Mouse (Mus musculus): ENCODE measurements at regions not wholly inside any gene's neighbourhood (a gene's known extent, or its start where the extent isn't known, plus 50 kb on each side); places are given as distances from the start of the nearest gene placed in this dataset.

- ATAC-seq (ENCODE audit: low read depth) = no peak
- no peaks in the 10 kb centered on the region for H3K27me3 ChIP-seq
- H3K4me1 ChIP-seq (replicated peaks) = no peaks in the 10 kb centered on the region; the same call in 1 of the 2 replicates
- no peak overlapping the region for H3K27ac ChIP-seq (replicated peaks)
- no peaks in the 10 kb centered on the region for H3K36me3 ChIP-seq
- H3K9ac ChIP-seq = no peak overlapping the region
- H3K4me3 ChIP-seq = no peak overlapping the region
- no peak overlapping the region for H3K4me2 ChIP-seq
- WGBS = 45% methylated on average over 8 of the region's 8 CpGs
- H3K9me3 ChIP-seq = no peaks in the 10 kb centered on the region
Observed at GRCm38 (mm10) chr5:45065917-45066699, 266.6 kb upstream of the Ldb2 start.

DNA sequence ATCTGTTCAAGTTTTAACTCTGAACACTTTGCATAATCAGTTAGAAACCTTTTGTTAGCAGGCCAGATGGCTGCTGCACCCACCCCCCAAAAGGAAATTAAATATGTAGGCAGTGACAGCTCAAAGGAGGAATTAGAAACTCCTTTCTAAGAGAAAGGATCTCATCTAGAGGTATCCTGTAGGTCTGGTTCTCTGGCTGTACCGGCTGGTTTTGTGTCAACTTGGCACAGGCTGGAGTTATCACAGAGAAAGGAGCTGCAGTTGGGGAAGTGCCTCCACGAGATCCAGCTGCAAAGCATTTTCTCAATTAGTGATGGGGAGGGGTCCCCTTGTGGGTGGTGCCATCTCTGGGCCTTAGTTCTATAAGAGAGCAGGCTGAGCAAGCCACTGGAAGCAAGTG is 263.1 kb upstream of the Ldb2 start:
- H3K27me3 ChIP-seq = no peaks in the 10 kb centered on the region
- ATAC-seq (ENCODE audit: low read depth) = no peak
- H3K9me3 ChIP-seq = no peaks in the 10 kb centered on the region
- H3K4me1 ChIP-seq (replicated peaks) = no peaks in the 10 kb centered on the region; the same call in 1 of the 2 replicates
- 26% methylated on average over 2 of the region's 2 CpGs for WGBS
- no peak overlapping the region for H3K27ac ChIP-seq (replicated peaks)
- H3K9ac ChIP-seq = no peak overlapping the region
- no peak overlapping the region for H3K4me3 ChIP-seq
- no peak overlapping the region for H3K4me2 ChIP-seq
- H3K36me3 ChIP-seq = no peaks in the 10 kb centered on the region

GRCm38 (mm10) chr5:45055276-45055959 is 255.9 kb upstream of the Ldb2 start:
- H3K36me3 ChIP-seq = no peaks in the 10 kb centered on the region
- ATAC-seq (ENCODE audit: low read depth) = no peak
- no peak overlapping the region for H3K4me2 ChIP-seq
- no peaks in the 10 kb centered on the region for H3K9me3 ChIP-seq
- no peak overlapping the region for H3K9ac ChIP-seq
- no peak overlapping the region for H3K27ac ChIP-seq (replicated peaks)
- H3K4me1 ChIP-seq (replicated peaks) = no peaks in the 10 kb centered on the region
- WGBS = 70% methylated on average over 4 of the region's 4 CpGs
- no peak overlapping the region for H3K4me3 ChIP-seq
- no peaks in the 10 kb centered on the region for H3K27me3 ChIP-seq

DNA sequence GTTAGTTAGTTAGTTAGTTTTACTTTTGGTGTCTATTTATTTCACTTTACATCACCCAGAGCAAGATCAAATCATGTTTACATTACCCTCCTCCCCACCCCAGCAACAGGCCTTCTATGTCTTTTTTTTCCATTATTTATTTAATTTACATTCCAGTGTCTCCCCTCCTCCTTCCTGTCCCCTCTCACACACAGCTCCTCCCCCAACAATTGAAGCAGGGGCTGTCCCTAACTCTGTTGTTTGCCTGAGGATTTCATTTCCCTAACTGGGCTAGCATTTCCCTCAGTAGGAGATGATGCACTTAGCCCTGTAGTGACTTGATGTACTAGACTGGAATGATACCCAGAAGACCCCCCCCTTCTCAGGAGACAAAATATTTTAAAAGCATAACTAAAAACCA is 249.9 kb upstream of the Ldb2 start:
- H3K27ac ChIP-seq (replicated peaks) = no peak overlapping the region
- H3K4me2 ChIP-seq = no peak overlapping the region
- no peak overlapping the region for H3K4me3 ChIP-seq
- H3K4me1 ChIP-seq (replicated peaks) = no peaks in the 10 kb centered on the region
- H3K27me3 ChIP-seq = no peaks in the 10 kb centered on the region
- no peaks in the 10 kb centered on the region for H3K36me3 ChIP-seq
- no peak overlapping the region for H3K9ac ChIP-seq
- H3K9me3 ChIP-seq = no peaks in the 10 kb centered on the region
- ATAC-seq (ENCODE audit: low read depth) = no peak

- no peaks in the 10 kb centered on the region for H3K27me3 ChIP-seq
- no peak overlapping the region for H3K4me3 ChIP-seq
- no peaks in the 10 kb centered on the region for H3K4me1 ChIP-seq (replicated peaks)
- no peaks in the 10 kb centered on the region for H3K9me3 ChIP-seq
- 75% methylated on average over 2 of the region's 2 CpGs for WGBS
- no peak overlapping the region for H3K27ac ChIP-seq (replicated peaks)
- no peak for ATAC-seq (ENCODE audit: low read depth)
- no peak overlapping the region for H3K9ac ChIP-seq
- H3K4me2 ChIP-seq = no peak overlapping the region
- H3K36me3 ChIP-seq = no peaks in the 10 kb centered on the region
Observed at GRCm38 (mm10) chr5:45042914-45043313, 243.4 kb upstream of the Ldb2 start.

DNA sequence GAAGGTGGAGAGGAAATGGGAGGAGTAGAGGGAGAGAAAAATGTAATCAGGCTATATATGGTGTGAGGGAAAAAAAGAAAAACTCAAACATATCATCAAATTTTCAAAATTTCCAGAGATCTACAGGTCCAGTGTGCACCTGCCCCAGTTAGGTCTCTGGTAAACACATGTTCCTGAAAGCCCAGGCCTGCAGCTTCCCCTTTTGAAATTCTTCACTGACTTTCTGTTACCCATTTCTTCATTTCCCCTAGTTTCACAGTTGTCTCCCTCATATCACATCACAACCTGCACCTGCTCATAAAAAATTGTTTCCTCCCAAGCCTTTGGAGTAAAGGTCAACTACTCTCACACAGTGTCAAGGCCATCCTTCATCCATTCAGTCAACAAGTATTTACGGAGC is 236.9 kb upstream of the Ldb2 start:
- Histone ChIP-seq H3K4me1 (replicated peaks) (no peaks in the 10 kb centered on the region), H3K9ac (no peak overlapping the region), H3K27ac (replicated peaks) (no peak overlapping the region), H3K4me2 (no peak overlapping the region), H3K27me3 (no peaks in the 10 kb centered on the region), H3K36me3 (no peaks in the 10 kb centered on the region), H3K9me3 (no peaks in the 10 kb centered on the region), H3K4me3 (no peak overlapping the region)
- 82% methylated on average over 1 of the region's 1 CpGs for WGBS
- ATAC-seq (ENCODE audit: low read depth) = no peak

DNA sequence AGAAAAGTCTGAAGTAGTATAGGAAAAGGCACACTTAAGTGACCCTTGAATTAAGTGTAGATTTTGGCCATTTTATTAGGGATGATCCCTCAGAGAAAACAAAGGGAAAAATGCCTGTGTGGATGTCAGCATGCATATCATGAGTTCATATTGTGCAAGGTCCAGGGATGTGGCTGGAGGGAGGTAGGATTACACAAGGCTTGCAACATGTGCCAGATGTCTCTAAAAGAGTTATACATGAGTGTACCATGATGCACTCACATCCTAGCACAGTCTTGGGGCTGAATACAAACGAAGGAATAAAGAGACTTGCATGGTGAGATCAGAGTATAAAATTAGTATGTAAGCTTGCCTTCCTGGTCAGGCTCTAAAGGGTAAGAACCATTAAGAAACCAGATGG is 233.7 kb upstream of the Ldb2 start:
- Histone ChIP-seq H3K4me1 (replicated peaks) (no peaks in the 10 kb centered on the region), H3K36me3 (no peaks in the 10 kb centered on the region), H3K4me2 (no peak overlapping the region), H3K9ac (no peak overlapping the region), H3K27me3 (no peaks in the 10 kb centered on the region), H3K9me3 (no peaks in the 10 kb centered on the region), H3K4me3 (no peak overlapping the region), H3K27ac (replicated peaks) (no peak overlapping the region)
- no peak for ATAC-seq (ENCODE audit: low read depth)
- 86% methylated on average over 1 of the region's 1 CpGs for WGBS

DNA sequence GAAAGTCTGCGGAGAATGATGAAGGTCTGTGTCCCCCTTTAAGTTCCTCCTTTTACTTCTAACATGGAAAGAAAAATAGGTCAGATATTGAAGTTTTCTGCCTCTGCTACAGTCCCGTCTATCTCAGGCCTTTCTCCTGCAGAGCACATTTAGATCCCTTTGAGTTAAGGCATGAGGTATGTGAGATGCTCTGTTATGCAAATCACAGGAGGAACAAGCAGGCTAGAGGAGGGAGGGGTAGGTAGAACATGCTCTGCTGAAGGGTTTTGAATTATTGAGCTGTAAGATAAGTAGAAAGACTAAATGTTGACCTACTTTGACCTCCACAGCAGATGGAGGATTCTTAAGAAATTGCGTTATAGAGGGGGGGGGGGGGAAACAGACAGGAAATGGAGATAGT is 228.4 kb upstream of the Ldb2 start:
- Histone ChIP-seq H3K9ac (no peak overlapping the region), H3K4me1 (replicated peaks) (no peaks in the 10 kb centered on the region), H3K27ac (replicated peaks) (no peak overlapping the region), H3K4me2 (no peak overlapping the region), H3K27me3 (no peaks in the 10 kb centered on the region), H3K4me3 (no peak overlapping the region), H3K9me3 (no peaks in the 10 kb centered on the region), H3K36me3 (no peaks in the 10 kb centered on the region)
- ATAC-seq (ENCODE audit: low read depth) = no peak
- WGBS = 27% methylated on average over 3 of the region's 3 CpGs

DNA sequence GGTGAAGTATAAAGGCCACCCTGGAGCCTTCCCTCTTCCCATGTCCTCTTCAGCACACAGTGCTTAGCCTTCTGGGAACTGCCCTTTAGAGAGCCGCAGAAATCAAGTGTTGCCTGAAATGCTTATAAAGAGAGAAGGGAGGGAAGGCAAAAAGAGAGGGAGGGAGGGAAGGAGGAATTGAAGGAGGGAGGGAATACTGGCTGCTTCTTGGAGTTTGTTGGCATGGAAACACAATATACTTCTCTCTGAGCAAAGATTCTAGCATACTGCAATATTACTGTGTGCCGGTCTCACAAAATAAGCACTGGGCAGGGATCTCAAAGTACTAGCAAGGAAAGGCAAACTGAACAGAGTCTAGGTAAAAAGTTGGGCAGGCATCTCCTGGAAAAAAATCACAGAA is 225.9 kb upstream of the Ldb2 start:
- Histone ChIP-seq H3K36me3 (no peaks in the 10 kb centered on the region), H3K4me3 (no peak overlapping the region), H3K27ac (replicated peaks) (no peak overlapping the region), H3K4me2 (no peak overlapping the region), H3K9me3 (no peaks in the 10 kb centered on the region), H3K9ac (no peak overlapping the region), H3K4me1 (replicated peaks) (no peaks in the 10 kb centered on the region), H3K27me3 (no peaks in the 10 kb centered on the region)
- ATAC-seq (ENCODE audit: low read depth) = no peak
- WGBS = 93% methylated on average over 2 of the region's 2 CpGs

DNA sequence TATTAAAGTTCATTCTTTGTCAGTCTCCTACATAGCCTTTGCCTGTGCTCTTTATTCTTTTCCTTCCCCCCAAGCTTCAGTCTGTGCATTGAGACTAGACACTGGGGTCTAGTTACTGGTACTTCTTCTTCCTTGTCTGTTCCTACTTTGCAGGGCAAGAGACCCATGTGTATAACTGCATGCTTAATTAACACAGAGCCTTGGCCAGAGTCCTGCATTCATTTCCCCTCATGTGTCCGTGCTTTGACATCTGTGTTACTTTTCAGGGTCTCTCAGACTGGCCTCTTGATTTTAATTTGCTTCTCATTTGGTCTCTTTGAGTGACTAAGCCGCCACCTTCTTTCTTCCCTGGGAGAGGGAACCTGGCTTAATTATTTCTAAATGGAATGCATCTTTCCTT is 208.4 kb upstream of the Ldb2 start:
- Histone ChIP-seq H3K27me3 (no peaks in the 10 kb centered on the region), H3K9me3 (no peaks in the 10 kb centered on the region), H3K9ac (no peak overlapping the region), H3K4me3 (no peak overlapping the region), H3K4me2 (no peak overlapping the region), H3K27ac (replicated peaks) (no peak overlapping the region), H3K36me3 (no peaks in the 10 kb centered on the region), H3K4me1 (replicated peaks) (0 out of 2 replicates have a peak, but pooled peaks cover 7% of the 10 kb centered on the region)
- ATAC-seq (ENCODE audit: low read depth) = 0 out of 2 replicates have a peak, but pooled peaks have one; percentile 23
- WGBS = 36% methylated on average over 2 of the region's 2 CpGs

DNA sequence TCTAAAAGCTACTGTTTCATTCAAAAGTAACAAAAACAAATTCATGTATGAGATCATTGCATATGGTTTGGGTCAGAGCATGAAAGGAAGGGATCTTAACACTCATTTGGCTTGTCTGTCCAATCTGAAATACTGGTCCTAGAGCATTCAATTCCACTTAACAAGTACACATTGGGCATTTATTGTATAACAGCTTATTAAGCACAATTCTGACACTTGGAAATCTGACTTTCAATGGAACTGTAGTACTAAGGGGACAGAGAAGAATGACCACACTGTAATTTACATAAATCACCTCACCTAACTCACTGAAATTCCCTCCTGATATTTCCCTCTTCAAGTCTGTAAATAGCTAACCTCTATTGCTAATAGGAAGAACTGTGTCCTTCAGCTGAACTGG is 201.5 kb upstream of the Ldb2 start:
- Histone ChIP-seq H3K36me3 (no peaks in the 10 kb centered on the region), H3K9ac (no peak overlapping the region), H3K9me3 (no peaks in the 10 kb centered on the region), H3K27me3 (no peaks in the 10 kb centered on the region), H3K4me2 (no peak overlapping the region), H3K4me1 (replicated peaks) (0 out of 2 replicates have a peak, but pooled peaks cover 3% of the 10 kb centered on the region), H3K27ac (replicated peaks) (no peak overlapping the region), H3K4me3 (no peak overlapping the region)
- no peak for ATAC-seq (ENCODE audit: low read depth)

DNA sequence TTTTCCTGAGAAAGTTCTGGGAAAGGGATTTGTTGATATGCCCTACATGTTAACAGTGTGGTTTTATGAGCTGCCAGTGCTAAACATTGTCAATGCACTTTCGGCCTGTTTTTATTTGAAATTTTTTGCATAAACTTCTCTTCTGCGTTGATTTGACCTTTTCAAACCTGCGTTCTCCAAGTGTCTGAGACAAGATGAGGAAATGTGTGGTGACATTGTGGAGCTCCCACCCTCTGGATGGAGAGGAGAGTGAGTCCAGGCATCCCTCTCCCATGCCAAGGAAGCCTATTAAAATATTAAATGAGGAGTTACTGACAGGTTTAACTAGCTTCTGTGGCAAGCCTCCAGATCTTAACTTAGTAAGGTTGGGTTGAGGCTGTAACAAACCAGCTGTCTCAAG is 199.6 kb upstream of the Ldb2 start:
- H3K4me3 ChIP-seq = no peak overlapping the region
- no peaks in the 10 kb centered on the region for H3K27me3 ChIP-seq
- H3K9me3 ChIP-seq = no peaks in the 10 kb centered on the region
- H3K27ac ChIP-seq (replicated peaks) = no peak overlapping the region
- H3K36me3 ChIP-seq = no peaks in the 10 kb centered on the region
- H3K4me2 ChIP-seq = no peak overlapping the region
- no peak for ATAC-seq (ENCODE audit: low read depth)
- 88% methylated on average over 3 of the region's 3 CpGs for WGBS
- no peak overlapping the region for H3K9ac ChIP-seq
- H3K4me1 ChIP-seq (replicated peaks) = 0 out of 2 replicates have a peak, but pooled peaks cover 3% of the 10 kb centered on the region
